In the genomic region with DNA sequence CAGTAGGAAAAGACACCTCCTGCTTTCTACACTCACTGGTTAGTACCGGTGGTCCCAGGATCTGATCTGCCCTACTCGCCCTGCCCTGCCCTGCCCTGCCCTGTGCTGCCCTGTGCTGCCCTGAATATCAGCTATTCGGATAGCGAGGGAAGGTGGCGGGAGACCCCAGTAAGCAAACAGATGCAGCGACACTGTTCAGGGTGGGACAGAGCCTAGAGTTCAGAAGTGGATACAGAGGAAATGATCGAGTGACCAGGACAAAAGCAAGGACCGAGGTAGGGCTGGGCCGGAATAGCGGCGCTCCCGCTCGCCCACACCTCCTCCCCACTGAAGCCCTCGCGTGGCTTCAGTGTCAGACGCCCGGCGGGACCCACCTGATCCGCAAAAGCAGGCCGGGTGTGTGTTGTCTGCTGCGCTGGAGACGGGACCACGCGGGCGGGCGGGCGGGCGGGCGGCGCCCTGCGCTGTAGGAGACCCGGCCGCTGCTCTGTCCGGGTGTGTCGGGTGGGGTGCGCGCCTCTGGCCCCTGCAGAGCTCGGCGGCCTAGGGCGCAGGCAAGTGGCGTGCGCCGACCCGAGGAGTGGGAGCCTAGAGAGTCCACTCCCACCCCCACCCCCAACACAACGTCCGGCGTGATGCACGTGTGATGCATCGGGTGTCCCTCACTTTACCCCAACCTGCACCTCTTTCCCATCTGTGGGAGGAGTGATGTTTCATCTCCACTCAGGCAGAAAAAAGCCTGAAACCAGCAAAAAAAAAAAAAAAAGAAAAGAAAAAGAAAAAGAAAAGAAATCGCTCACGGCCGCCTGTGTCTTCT, we compare ENCODE assay signal across 8 mouse cellular contexts. TPM values are rescaled to one million over a fixed set of nuclear protein-coding genes. Genes with fewer than 3 reads are reported as not detected.
A peak's percentile ranks its signal among the peaks of the same experiment; 100 is the strongest.
DNase-seq lines count a peak whose midpoint lies in the region; ATAC-seq lines count a peak whose summit lies in the region.

No protein-coding gene starts in this region.

- no peak overlapping the region for H3K27ac ChIP-seq in embryonic facial prominence, embryonic 11.5 days (replicated peaks; ENCODE audit: low read depth, low read length)
- H3K27ac ChIP-seq in hindbrain, embryonic 11.5 days (ENCODE audit: low read depth, low read length), result no peak overlapping the region
- H3K27ac ChIP-seq in liver, embryonic 16.5 days (ENCODE audit: low read length), result peak overlapping the region; percentile 79

- under 1% methylated on average over 44 of the region's 52 CpGs for WGBS in embryonic facial prominence, embryonic 11.5 days
- under 1% methylated on average over 52 of the region's 52 CpGs for WGBS in hindbrain, embryonic 11.5 days
- under 1% methylated on average over 51 of the region's 52 CpGs for WGBS in liver, embryonic 16.5 days (ENCODE audit: insufficient replicate concordance)

- ATAC-seq in embryonic facial prominence, embryonic 11.5 days (replicated peaks; ENCODE audit: insufficient number of reproducible peaks, low FRiP score, low TSS enrichment, low read depth), result peak; percentile 80; the same call in 1 of the 2 replicates
- peak; percentile 61 for ATAC-seq in hindbrain, embryonic 11.5 days (ENCODE audit: low FRiP score)
- ATAC-seq in liver, embryonic 16.5 days (ENCODE audit: low read depth), result peak; percentile 69

- peak overlapping the region; percentile 54 for H3K4me3 ChIP-seq in embryonic facial prominence, embryonic 11.5 days (ENCODE audit: low read depth, low read length)
- peak overlapping the region; percentile 62 for H3K4me3 ChIP-seq in hindbrain, embryonic 11.5 days (ENCODE audit: low read depth, low read length)
- H3K4me3 ChIP-seq in liver, embryonic 16.5 days (ENCODE audit: low read depth, low read length), result peak overlapping the region; percentile 67

- no peaks in the 10 kb centered on the region for H3K36me3 ChIP-seq in embryonic facial prominence, embryonic 11.5 days (replicated peaks; ENCODE audit: control insufficient read depth, insufficient read depth, low read depth, low read length)
- no peaks in the 10 kb centered on the region for H3K36me3 ChIP-seq in hindbrain, embryonic 11.5 days (ENCODE audit: control insufficient read depth, insufficient read depth, low read length)
- peaks cover 3% of the 10 kb centered on the region; the same call in 1 of the 2 replicates for H3K36me3 ChIP-seq in liver, embryonic 16.5 days (ENCODE audit: control insufficient read depth, insufficient read depth)

- H3K9ac ChIP-seq in embryonic facial prominence, embryonic 11.5 days (replicated peaks; ENCODE audit: low read length), result peak overlapping the region; percentile 74
- H3K9ac ChIP-seq in hindbrain, embryonic 11.5 days (ENCODE audit: low read depth, low read length), result peak overlapping the region; percentile 75
- peak overlapping the region; percentile 80 for H3K9ac ChIP-seq in liver, embryonic 16.5 days (ENCODE audit: low read depth, low read length)

- no peaks in the 10 kb centered on the region; the same call in 1 of the 2 replicates for H3K27me3 ChIP-seq in embryonic facial prominence, embryonic 11.5 days (ENCODE audit: control insufficient read depth, insufficient read depth, low read length)
- no peaks in the 10 kb centered on the region; the same call in none of the 2 replicates for H3K27me3 ChIP-seq in hindbrain, embryonic 11.5 days (ENCODE audit: control insufficient read depth, insufficient read depth, low read length)
- no peaks in the 10 kb centered on the region for H3K27me3 ChIP-seq in liver, embryonic 16.5 days (ENCODE audit: control insufficient read depth, insufficient read depth, low read depth, low read length)

- peak; percentile 26 for DNase-seq in urinary bladder, postnatal 14 days (ENCODE audit: low spot score)
- no peak for DNase-seq in urinary bladder, postnatal 10 days (ENCODE audit: low spot score)
- peak; percentile 35 for DNase-seq in embryonic facial prominence, embryonic 11.5 days (ENCODE audit: low spot score)
- peak; percentile 64 for DNase-seq in hindbrain, embryonic 11.5 days (ENCODE audit: low spot score)
- peak; percentile 46 to 77 for DNase-seq in spleen, postnatal 4 days (ENCODE audit: low spot score in 2 of 2)
- DNase-seq in right cerebral cortex, postnatal 10 days (ENCODE audit: low spot score in 2 of 2), result no peak
- DNase-seq in urinary bladder, postnatal 36 days (ENCODE audit: low spot score in 2 of 2), result no peak

- no peaks in the 10 kb centered on the region for H3K9me3 ChIP-seq in embryonic facial prominence, embryonic 11.5 days (replicated peaks; ENCODE audit: control insufficient read depth, low read length)
- H3K9me3 ChIP-seq in hindbrain, embryonic 11.5 days (ENCODE audit: control insufficient read depth, low read length), result no peaks in the 10 kb centered on the region
- H3K9me3 ChIP-seq in liver, embryonic 16.5 days (replicated peaks; ENCODE audit: control insufficient read depth, low read length), result no peaks in the 10 kb centered on the region; the same call in 1 of the 2 replicates

- peak overlapping the region; percentile 96 for H3K4me2 ChIP-seq in embryonic facial prominence, embryonic 11.5 days (ENCODE audit: low read depth, low read length)
- peak overlapping the region; percentile 99 for H3K4me2 ChIP-seq in hindbrain, embryonic 11.5 days (replicated peaks; ENCODE audit: low read depth, low read length)
- H3K4me2 ChIP-seq in liver, embryonic 16.5 days (ENCODE audit: low read depth, low read length), result peak overlapping the region; percentile 98

- 0 out of 2 replicates have a peak, but pooled peaks cover 4% of the 10 kb centered on the region for H3K4me1 ChIP-seq in embryonic facial prominence, embryonic 11.5 days (ENCODE audit: control insufficient read depth, insufficient read depth, low read length)
- no peaks in the 10 kb centered on the region for H3K4me1 ChIP-seq in hindbrain, embryonic 11.5 days (replicated peaks; ENCODE audit: control insufficient read depth, insufficient read depth, low read length)
- H3K4me1 ChIP-seq in liver, embryonic 16.5 days (ENCODE audit: control insufficient read depth, low read depth, low read length), result peaks cover 41% of the 10 kb centered on the region

RNA-seq across cellular contexts. Expression of a gene that starts 0.9 kb away (rescaled TPM):
- polyA plus RNA-seq in embryonic facial prominence, embryonic 11.5 days (2014; fragmentation: Nextera tagmentation; extraction: Ambion mirVana), result 7.5 and 7.9 TPM in 2 replicates
- 5.6 and 5.9 TPM in 2 replicates for polyA plus RNA-seq in hindbrain, embryonic 11.5 days (2014; fragmentation: Nextera tagmentation; extraction: Ambion mirVana)
- polyA plus RNA-seq in liver, embryonic 16.5 days (2015; fragmentation: Nextera tagmentation; extraction: Ambion mirVana), result 9.1 and 9.6 TPM in 2 replicates

Comparison
In these comparisons a context has a peak if more than half of its experiments do, and no peak if none do; other contexts are left out.
1. DNase-seq: peak in urinary bladder, postnatal 14 days (single experiment), embryonic facial prominence, embryonic 11.5 days (single experiment), hindbrain, embryonic 11.5 days (single experiment) and spleen, postnatal 4 days (2 of 2); none in urinary bladder, postnatal 10 days (single experiment), right cerebral cortex, postnatal 10 days (0 of 2) and urinary bladder, postnatal 36 days (0 of 2).
2. Peak in every context shown above with its lines, with median percentiles within 50 percentile points of each other: ATAC-seq, H3K4me2 ChIP-seq, H3K4me3 ChIP-seq and H3K9ac ChIP-seq.